ENCODE assay signal across 8 mouse cellular contexts in genomic region chr3:8245195-8245789, GRCm38 (mm10).
DNase-seq lines count a peak whose midpoint lies in the region; ATAC-seq lines count a peak whose summit lies in the region.
"Not testable (repeated sequence)": the region's sequence is repeated elsewhere in the genome, so short reads cannot be mapped to it uniquely, and the experiment has no call there.

No protein-coding gene starts in this region.

- H3K9me3 ChIP-seq in intestine, embryonic 16.5 days (ENCODE audit: control insufficient read depth, low read length); limb, embryonic 10.5 days (replicated peaks); midbrain, embryonic 12.5 days: not testable (repeated sequence)

- H3K4me2 ChIP-seq in intestine, embryonic 16.5 days (ENCODE audit: low read depth, low read length); midbrain, embryonic 12.5 days (replicated peaks): not testable (repeated sequence)

- 76% methylated on average over 2 of the region's 2 CpGs for WGBS in intestine, embryonic 16.5 days
- WGBS in limb, embryonic 10.5 days, result 74% methylated on average over 2 of the region's 2 CpGs
- WGBS in midbrain, embryonic 12.5 days, result 71% methylated on average over 2 of the region's 2 CpGs

- H3K4me1 ChIP-seq in intestine, embryonic 16.5 days (ENCODE audit: control insufficient read depth, insufficient read depth, low read length); limb, embryonic 10.5 days; midbrain, embryonic 12.5 days: not testable (repeated sequence)

- not testable (repeated sequence) for H3K27me3 ChIP-seq in intestine, embryonic 16.5 days (replicated peaks; ENCODE audit: control insufficient read depth, insufficient read depth, low read length); limb, embryonic 10.5 days (ENCODE audit: low read depth, poor library complexity, severe bottlenecking); midbrain, embryonic 12.5 days

- peak; percentile 86 for DNase-seq in 3T3-L1 (ENCODE audit: low read depth, low spot score)
- peak; percentile 7 for DNase-seq in adrenal gland, adult 2 months
- peak; percentile 79 for DNase-seq in embryo, embryonic 10 days (ENCODE audit: low spot score)
- DNase-seq in gastrocnemius, postnatal 4 days (ENCODE audit: low spot score in 2 of 2), result peak; percentile 66 to 69
- DNase-seq in limb, embryonic 10.5 days (ENCODE audit: low spot score), result peak; percentile 87
- peak; percentile 51 to 55 for DNase-seq in spleen, postnatal 14 days (ENCODE audit: low spot score in 2 of 2)

- H3K36me3 ChIP-seq in intestine, embryonic 16.5 days (ENCODE audit: control insufficient read depth, insufficient read depth, low read length); limb, embryonic 10.5 days; midbrain, embryonic 12.5 days: not testable (repeated sequence)

- not testable (repeated sequence) for H3K9ac ChIP-seq in intestine, embryonic 16.5 days (ENCODE audit: low read depth, low read length); midbrain, embryonic 12.5 days (replicated peaks)

- peak; percentile 92 for ATAC-seq in intestine, embryonic 16.5 days
- ATAC-seq in midbrain, embryonic 12.5 days (ENCODE audit: low FRiP score, low read depth), result peak; percentile 89

- H3K27ac ChIP-seq in intestine, embryonic 16.5 days (ENCODE audit: low read length); limb, embryonic 10.5 days; midbrain, embryonic 12.5 days (replicated peaks): not testable (repeated sequence)

- H3K4me3 ChIP-seq in intestine, embryonic 16.5 days (ENCODE audit: low read length); limb, embryonic 10.5 days; midbrain, embryonic 12.5 days: not testable (repeated sequence)

Comparison
In these comparisons a context has a peak if more than half of its experiments do, and no peak if none do; other contexts are left out.
1. DNase-seq: peak in every context shown above with its lines; median percentile 87 in limb, embryonic 10.5 days; 86 in 3T3-L1; 79 in embryo, embryonic 10 days; 68 in gastrocnemius, postnatal 4 days; 53 in spleen, postnatal 14 days; 7 in adrenal gland, adult 2 months.